Mouse (Mus musculus): ENCODE data around the gene Lrrc3. TPM values are rescaled to one million over a fixed set of nuclear protein-coding genes. Genes with fewer than 3 reads are reported as not detected.

The Lrrc3 gene
- total and polyA plus RNA-seq, 3 experiments: not detected

GRCm38 (mm10) chr10:77902894-77903715, 769 bp upstream of the Lrrc3 start:
- TF ChIP-seq JUN (IDR thresholded peaks at IDR 0.05; ENCODE audit: insufficient read depth, low read depth, low read length) (no peak), E2F4 (IDR thresholded peaks at IDR 0.05; ENCODE audit: insufficient replicate concordance, low read depth, low read length) (no peak), SMC3 (IDR thresholded peaks at IDR 0.05; ENCODE audit: low read depth, low read length) (no peak), ZC3H11A (IDR thresholded peaks at IDR 0.05; ENCODE audit: low read depth, low read length) (no peak), NELFE (IDR thresholded peaks at IDR 0.05; ENCODE audit: low read depth, low read length) (no peak), HCFC1 (IDR thresholded peaks at IDR 0.05; ENCODE audit: low read depth, low read length) (no peak), MAZ (IDR thresholded peaks at IDR 0.05; ENCODE audit: low read depth, low read length) (no peak), RCOR1 (conservative IDR thresholded peaks at IDR 0.05; ENCODE audit: low read depth, low read length) (no peak)
- Histone ChIP-seq H3K79me2 (replicated peaks; ENCODE audit: control insufficient read depth, extremely low read depth, insufficient read depth, poor library complexity, severe bottlenecking) (no peaks in the 10 kb centered on the region), H3K4me1 (ENCODE audit: control insufficient read depth in 1 of 2, insufficient read depth in 2 of 2) (no peaks in the 10 kb centered on the region), H3K27ac (ENCODE audit: insufficient read depth, low read depth) (no peak overlapping the region), H3K4me2 (ENCODE audit: insufficient read depth, low read depth, poor library complexity, severe bottlenecking) (no peak overlapping the region), H3K9ac (ENCODE audit: insufficient read depth, low read depth) (no peak overlapping the region), H3K27me3 (replicated peaks) (peaks cover 74% of the 10 kb centered on the region), H3K9me3 (replicated peaks; ENCODE audit: low read length) (no peaks in the 10 kb centered on the region), H3K36me3 (replicated peaks in 1 of 2; ENCODE audit: control insufficient read depth in 1 of 2, insufficient read depth in 1 of 2, low read length in 1 of 2) (no peaks in the 10 kb centered on the region), H3K4me3 (replicated peaks in 1 of 3; ENCODE audit: low read depth in 2 of 3, low read length in 2 of 3, poor library complexity in 1 of 3) (no peak overlapping the region)
- DNase-seq (ENCODE audit: extremely low read depth): no peak
- dilution Hi-C loops (cut with MboI; ENCODE audit: extremely low pct_ligation_motif_present, extremely low pct_unique_long_range_greater_than_20kb, low sequenced_read_pairs): no loop called here
- in situ Hi-C loops (cut with MboI; ENCODE audit: low pct_ligation_motif_present, low pct_unique_long_range_greater_than_20kb, low sequenced_read_pairs): no loop called here

DNA sequence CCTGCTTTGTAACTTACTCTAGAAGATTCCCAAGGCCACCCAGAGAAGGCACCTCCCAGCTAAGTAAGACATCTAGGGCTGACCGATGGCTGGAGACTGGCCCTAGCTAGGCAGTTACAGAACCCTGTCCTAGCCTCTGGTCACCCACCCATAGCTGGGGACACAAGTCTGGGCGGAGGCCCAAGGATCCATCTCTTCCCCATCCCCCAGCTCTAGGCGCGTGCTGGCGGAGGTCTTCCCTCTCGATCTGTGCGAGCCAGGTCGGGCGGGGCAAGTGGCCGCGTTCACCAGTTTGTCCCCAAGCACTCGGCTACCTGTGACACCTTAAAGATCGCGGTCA, 495 bp downstream of the Lrrc3 start:
- Histone ChIP-seq H3K4me3 (replicated peaks in 1 of 3; ENCODE audit: low read depth in 2 of 3, low read length in 2 of 3, poor library complexity in 1 of 3) (no peak overlapping the region), H3K27me3 (replicated peaks) (peaks cover 77% of the 10 kb centered on the region), H3K36me3 (replicated peaks in 1 of 2; ENCODE audit: control insufficient read depth in 1 of 2, insufficient read depth in 1 of 2, low read length in 1 of 2) (no peaks in the 10 kb centered on the region), H3K9ac (ENCODE audit: insufficient read depth, low read depth) (no peak overlapping the region), H3K9me3 (replicated peaks; ENCODE audit: low read length) (no peaks in the 10 kb centered on the region), H3K4me2 (ENCODE audit: insufficient read depth, low read depth, poor library complexity, severe bottlenecking) (no peak overlapping the region), H3K27ac (ENCODE audit: insufficient read depth, low read depth) (no peak overlapping the region), H3K4me1 (ENCODE audit: control insufficient read depth in 1 of 2, insufficient read depth in 2 of 2) (no peaks in the 10 kb centered on the region), H3K79me2 (replicated peaks; ENCODE audit: control insufficient read depth, extremely low read depth, insufficient read depth, poor library complexity, severe bottlenecking) (no peaks in the 10 kb centered on the region)
- no peak for DNase-seq (ENCODE audit: extremely low read depth)
- no peak for TF ChIP-seq NRF1 (IDR thresholded peaks at IDR 0.05; ENCODE audit: low read depth, low read length)
- no peak for TF ChIP-seq POLR2A (IDR thresholded peaks at IDR 0.05; ENCODE audit: low read depth, low read length)
- TF ChIP-seq MAZ (IDR thresholded peaks at IDR 0.05; ENCODE audit: low read depth, low read length): no peak
- no peak for TF ChIP-seq TBP (conservative IDR thresholded peaks at IDR 0.05; ENCODE audit: low read depth, low read length)
- TF ChIP-seq JUND (conservative IDR thresholded peaks at IDR 0.05; ENCODE audit: low read depth, low read length): no peak
- TF ChIP-seq CHD1 (IDR thresholded peaks at IDR 0.05; ENCODE audit: low read depth, low read length): no peak
- no peak for TF ChIP-seq TCF12 (IDR thresholded peaks at IDR 0.05; ENCODE audit: low read depth, low read length)
- no peak for TF ChIP-seq HCFC1 (IDR thresholded peaks at IDR 0.05; ENCODE audit: low read depth, low read length)
- no peak for TF ChIP-seq ZKSCAN1 (IDR thresholded peaks at IDR 0.05; ENCODE audit: borderline replicate concordance, low read depth, low read length)
- no peak for TF ChIP-seq MYC (IDR thresholded peaks at IDR 0.05; ENCODE audit: low read depth, low read length)
- TF ChIP-seq SMC3 (IDR thresholded peaks at IDR 0.05; ENCODE audit: low read depth, low read length): no peak
- no peak for TF ChIP-seq BHLHE40 (IDR thresholded peaks at IDR 0.05; ENCODE audit: low read depth, low read length)
- no peak for TF ChIP-seq USF1 (IDR thresholded peaks at IDR 0.05; ENCODE audit: low read depth, low read length)
- TF ChIP-seq UBTF (IDR thresholded peaks at IDR 0.05; ENCODE audit: low read depth, low read length): no peak
- no peak for TF ChIP-seq PAX5 (IDR thresholded peaks at IDR 0.05; ENCODE audit: low read length)
- no peak for TF ChIP-seq E2F4 (IDR thresholded peaks at IDR 0.05; ENCODE audit: insufficient replicate concordance, low read depth, low read length)
- no peak for TF ChIP-seq ZNF384 (IDR thresholded peaks at IDR 0.05; ENCODE audit: low read depth, low read length)
- dilution Hi-C loops (cut with MboI; ENCODE audit: extremely low pct_ligation_motif_present, extremely low pct_unique_long_range_greater_than_20kb, low sequenced_read_pairs) (no loop called here), in situ Hi-C loops (cut with MboI; ENCODE audit: low pct_ligation_motif_present, low pct_unique_long_range_greater_than_20kb, low sequenced_read_pairs) (no loop called here)
